Mouse (Mus musculus): Measurements from ENCODE around the gene Zmym6. TPM values are rescaled to one million over a fixed set of nuclear protein-coding genes. Genes with fewer than 3 reads are reported as not detected.

Gene Zmym6
- polyA plus RNA-seq, 1 experiment from 2014 or later: 26.8 TPM

DNA sequence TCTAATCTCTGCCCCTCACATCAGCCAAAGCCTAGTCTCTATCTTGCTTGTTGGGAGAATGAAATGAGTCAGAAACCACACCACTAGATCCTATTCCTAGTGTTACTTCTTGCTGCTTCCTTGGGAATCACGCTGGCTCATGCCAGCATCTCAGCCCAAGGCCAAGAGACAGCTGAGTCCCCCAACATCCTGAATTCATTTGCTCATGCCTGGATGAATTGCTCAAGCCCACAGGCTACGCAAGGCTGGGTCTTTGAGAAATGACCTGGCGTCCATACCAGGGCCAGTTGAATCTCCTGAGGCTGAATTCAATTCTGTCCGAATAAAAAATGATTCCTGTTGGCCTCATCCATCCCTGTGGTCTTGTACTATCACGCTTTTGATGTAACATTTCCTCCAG lies 60.4 kb downstream of the Zmym6 start:
- no peak overlapping the region for H3K9ac ChIP-seq (replicated peaks; ENCODE audit: low read depth, low read length)
- H3K27ac ChIP-seq (ENCODE audit: low read length): no peak overlapping the region
- no peaks in the 10 kb centered on the region for H3K4me1 ChIP-seq (ENCODE audit: control insufficient read depth, insufficient read depth, low read length)
- 82% methylated on average over 5 of the region's 5 CpGs for WGBS
- H3K4me3 ChIP-seq (ENCODE audit: low read depth, low read length): no peak overlapping the region
- no peaks in the 10 kb centered on the region for H3K27me3 ChIP-seq (ENCODE audit: control insufficient read depth, insufficient read depth, low read length)
- H3K4me2 ChIP-seq (replicated peaks; ENCODE audit: low read depth, low read length): no peak overlapping the region
- ATAC-seq (ENCODE audit: insufficient number of reproducible peaks, insufficient read depth, low FRiP score, low read depth): no peak
- no peaks in the 10 kb centered on the region for H3K36me3 ChIP-seq (ENCODE audit: control insufficient read depth, insufficient read depth, low read length)
- no peaks in the 10 kb centered on the region for H3K9me3 ChIP-seq (ENCODE audit: control insufficient read depth, low read depth, low read length)

DNA sequence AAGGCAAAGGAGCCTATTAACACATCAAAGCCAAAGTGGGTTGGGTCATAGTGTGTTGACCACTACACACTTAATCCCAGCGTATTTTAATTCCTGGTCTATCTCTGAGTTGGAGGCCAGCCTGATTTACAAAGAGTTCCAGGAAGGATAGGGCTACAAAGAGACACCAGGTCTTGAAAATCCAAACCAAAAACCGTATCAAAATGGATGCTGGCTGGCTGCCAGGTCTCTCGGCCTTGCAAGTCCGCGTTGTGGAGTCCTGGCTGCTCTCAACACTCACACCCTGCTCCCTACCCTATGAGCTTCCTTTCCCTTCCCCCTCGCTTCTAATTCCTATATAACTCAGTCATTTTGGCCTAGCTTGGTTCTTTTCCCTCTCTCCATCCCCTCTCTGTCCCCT lies 61.3 kb downstream of the Zmym6 start:
- 47% methylated on average over 6 of the region's 6 CpGs for WGBS
- Histone ChIP-seq H3K27ac (ENCODE audit: low read length) (no peak overlapping the region), H3K36me3 (ENCODE audit: control insufficient read depth, insufficient read depth, low read length) (no peaks in the 10 kb centered on the region), H3K9me3 (ENCODE audit: control insufficient read depth, low read depth, low read length) (no peaks in the 10 kb centered on the region), H3K27me3 (ENCODE audit: control insufficient read depth, insufficient read depth, low read length) (no peaks in the 10 kb centered on the region), H3K4me2 (replicated peaks; ENCODE audit: low read depth, low read length) (no peak overlapping the region), H3K9ac (replicated peaks; ENCODE audit: low read depth, low read length) (no peak overlapping the region), H3K4me1 (ENCODE audit: control insufficient read depth, insufficient read depth, low read length) (no peaks in the 10 kb centered on the region), H3K4me3 (ENCODE audit: low read depth, low read length) (no peak overlapping the region)
- no peak for ATAC-seq (ENCODE audit: insufficient number of reproducible peaks, insufficient read depth, low FRiP score, low read depth)

DNA sequence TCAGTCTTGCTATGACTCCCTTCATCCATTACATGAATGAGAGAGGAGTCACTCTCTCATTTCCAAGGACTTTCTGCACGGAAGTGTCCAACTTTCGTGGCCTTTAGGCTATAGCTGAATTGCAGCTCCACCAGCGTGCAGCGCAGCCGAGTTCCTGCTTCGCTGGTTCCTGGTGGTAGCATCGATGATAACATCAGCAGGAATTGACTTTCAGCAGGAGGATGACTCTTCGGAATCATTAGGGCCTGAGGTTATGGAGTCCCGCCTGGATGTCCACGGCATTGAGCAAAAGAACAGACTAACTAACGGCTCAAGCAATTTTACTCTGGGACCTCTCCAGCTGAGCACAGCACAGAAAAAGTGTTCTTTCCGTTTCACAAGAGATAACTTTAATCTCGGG lies 72.8 kb downstream of the Zmym6 start:
- no peaks in the 10 kb centered on the region for H3K4me1 ChIP-seq (ENCODE audit: control insufficient read depth, insufficient read depth, low read length)
- 87% methylated on average over 13 of the region's 13 CpGs for WGBS

DNA sequence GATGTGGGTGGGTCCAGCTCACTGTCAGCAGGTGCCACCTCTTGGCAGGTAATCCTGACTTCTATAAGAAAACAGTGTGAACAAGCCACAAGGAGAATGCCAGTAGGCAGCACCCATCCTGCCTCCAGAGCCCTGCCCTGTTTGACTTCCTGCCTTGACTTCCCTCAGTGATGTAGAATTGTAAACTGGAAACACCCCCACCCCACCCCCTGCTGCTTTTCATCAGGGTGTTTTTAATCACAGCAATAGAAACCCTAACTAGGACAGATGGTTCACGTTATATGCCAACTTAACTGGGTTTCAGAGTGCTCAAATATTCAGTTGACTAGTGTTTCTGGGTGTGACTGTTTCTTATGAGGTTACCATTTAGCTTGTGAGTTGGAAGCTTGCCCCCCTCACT lies 76.2 kb downstream of the Zmym6 start:
- no peak overlapping the region for H3K9ac ChIP-seq (replicated peaks; ENCODE audit: low read depth, low read length)
- H3K9me3 ChIP-seq (ENCODE audit: control insufficient read depth, low read depth, low read length): no peaks in the 10 kb centered on the region
- no peaks in the 10 kb centered on the region for H3K27me3 ChIP-seq (ENCODE audit: control insufficient read depth, insufficient read depth, low read length)
- H3K36me3 ChIP-seq (ENCODE audit: control insufficient read depth, insufficient read depth, low read length): no peaks in the 10 kb centered on the region
- no peak overlapping the region for H3K4me2 ChIP-seq (replicated peaks; ENCODE audit: low read depth, low read length)
- WGBS: 53% methylated on average over 1 of the region's 1 CpGs
- no peak overlapping the region for H3K27ac ChIP-seq (ENCODE audit: low read length)
- H3K4me1 ChIP-seq (ENCODE audit: control insufficient read depth, insufficient read depth, low read length): no peaks in the 10 kb centered on the region
- ATAC-seq (ENCODE audit: insufficient number of reproducible peaks, insufficient read depth, low FRiP score, low read depth): no peak
- H3K4me3 ChIP-seq (ENCODE audit: low read depth, low read length): no peak overlapping the region

More for the DNA sequence above, 72.8 kb downstream of the Zmym6 start:
- H3K27me3 ChIP-seq (ENCODE audit: control insufficient read depth, insufficient read depth, low read length): no peaks in the 10 kb centered on the region
- H3K9ac ChIP-seq (replicated peaks; ENCODE audit: low read depth, low read length): no peak overlapping the region
- H3K4me2 ChIP-seq (replicated peaks; ENCODE audit: low read depth, low read length): no peak overlapping the region
- no peaks in the 10 kb centered on the region for H3K9me3 ChIP-seq (ENCODE audit: control insufficient read depth, low read depth, low read length)
- no peak overlapping the region for H3K4me3 ChIP-seq (ENCODE audit: low read depth, low read length)
- no peak overlapping the region for H3K27ac ChIP-seq (ENCODE audit: low read length)
- no peak for ATAC-seq (ENCODE audit: insufficient number of reproducible peaks, insufficient read depth, low FRiP score, low read depth)
- no peaks in the 10 kb centered on the region for H3K36me3 ChIP-seq (ENCODE audit: control insufficient read depth, insufficient read depth, low read length)

DNA sequence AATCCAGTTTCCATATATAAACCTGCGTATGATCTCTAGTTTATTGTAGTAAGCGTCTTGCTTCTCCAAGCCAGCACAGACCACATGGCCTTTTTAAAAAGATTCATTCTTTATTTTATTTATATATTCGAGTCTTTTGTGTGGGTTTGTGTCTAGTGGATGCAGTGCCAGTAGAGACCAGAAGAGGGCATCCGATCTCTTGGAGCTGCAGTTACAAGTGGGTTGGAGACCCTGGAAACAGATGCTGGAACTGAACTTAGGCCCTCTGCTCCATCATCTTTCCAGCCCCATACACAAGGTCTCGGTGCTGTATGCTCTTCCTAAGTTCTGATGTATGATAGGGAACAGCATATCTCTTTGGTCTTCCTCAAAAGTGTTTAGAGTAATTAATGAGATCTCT lies 78.6 kb downstream of the Zmym6 start:
- 57% methylated on average over 5 of the region's 5 CpGs for WGBS

DNA sequence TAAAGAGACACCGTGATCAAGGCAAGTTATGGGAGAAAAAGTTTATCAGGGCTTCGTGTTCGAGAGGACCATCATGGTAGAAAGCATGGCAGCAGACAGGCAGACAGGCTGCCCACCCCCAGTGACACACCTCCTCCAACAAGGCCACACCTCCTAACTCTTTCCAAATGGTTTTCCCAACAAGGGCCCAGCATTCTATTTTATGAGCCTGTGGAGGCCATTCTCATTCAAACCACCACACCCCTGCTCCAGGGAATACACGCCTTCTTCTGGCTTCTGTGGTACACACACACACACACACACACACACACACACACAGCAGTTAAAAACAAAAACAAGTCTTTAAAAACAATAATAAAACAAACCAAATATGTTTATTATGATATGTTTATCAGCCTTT lies 80.6 kb downstream of the Zmym6 start:
- ATAC-seq (ENCODE audit: insufficient number of reproducible peaks, insufficient read depth, low FRiP score, low read depth): no peak
- no peak overlapping the region for H3K9ac ChIP-seq (replicated peaks; ENCODE audit: low read depth, low read length)

More for the DNA sequence above, 78.6 kb downstream of the Zmym6 start:
- no peak for ATAC-seq (ENCODE audit: insufficient number of reproducible peaks, insufficient read depth, low FRiP score, low read depth)
- Histone ChIP-seq H3K4me2 (replicated peaks; ENCODE audit: low read depth, low read length) (no peak overlapping the region), H3K27ac (ENCODE audit: low read length) (no peak overlapping the region), H3K4me3 (ENCODE audit: low read depth, low read length) (no peak overlapping the region), H3K36me3 (ENCODE audit: control insufficient read depth, insufficient read depth, low read length) (no peaks in the 10 kb centered on the region), H3K9me3 (ENCODE audit: control insufficient read depth, low read depth, low read length) (no peaks in the 10 kb centered on the region), H3K4me1 (ENCODE audit: control insufficient read depth, insufficient read depth, low read length) (no peaks in the 10 kb centered on the region), H3K27me3 (ENCODE audit: control insufficient read depth, insufficient read depth, low read length) (no peaks in the 10 kb centered on the region), H3K9ac (replicated peaks; ENCODE audit: low read depth, low read length) (no peak overlapping the region)

DNA sequence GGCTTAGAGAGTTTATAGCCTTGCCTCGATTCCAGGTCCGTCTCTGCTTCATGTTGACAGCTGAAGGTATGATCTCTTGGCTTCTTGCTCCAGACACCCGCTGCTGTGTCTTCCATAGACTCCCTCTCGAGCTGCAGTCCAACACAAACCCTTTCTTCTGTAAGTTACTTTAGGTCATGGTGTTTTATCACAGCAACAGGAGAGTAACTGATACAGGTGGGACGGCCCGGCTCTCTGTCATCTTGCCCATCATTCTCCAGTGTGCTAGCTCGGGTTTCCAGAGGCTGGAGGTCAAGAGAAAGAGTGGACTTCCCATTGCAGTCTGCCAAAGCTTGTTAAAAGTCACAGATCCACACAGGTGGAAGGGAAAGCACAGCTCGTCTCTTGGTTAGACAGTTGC lies 86.7 kb downstream of the Zmym6 start:
- H3K27me3 ChIP-seq (ENCODE audit: control insufficient read depth, insufficient read depth, low read length): peaks cover 16% of the 10 kb centered on the region
- no peak overlapping the region for H3K27ac ChIP-seq (ENCODE audit: low read length)
- ATAC-seq (ENCODE audit: insufficient number of reproducible peaks, insufficient read depth, low FRiP score, low read depth): no peak
- H3K4me3 ChIP-seq (ENCODE audit: low read depth, low read length): no peak overlapping the region
- H3K4me1 ChIP-seq (ENCODE audit: control insufficient read depth, insufficient read depth, low read length): no peaks in the 10 kb centered on the region
- H3K9ac ChIP-seq (replicated peaks; ENCODE audit: low read depth, low read length): no peak overlapping the region
- H3K36me3 ChIP-seq (ENCODE audit: control insufficient read depth, insufficient read depth, low read length): no peaks in the 10 kb centered on the region
- no peaks in the 10 kb centered on the region for H3K9me3 ChIP-seq (ENCODE audit: control insufficient read depth, low read depth, low read length)
- 68% methylated on average over 8 of the region's 8 CpGs for WGBS
- H3K4me2 ChIP-seq (replicated peaks; ENCODE audit: low read depth, low read length): no peak overlapping the region

More for the DNA sequence above, 80.6 kb downstream of the Zmym6 start:
- Histone ChIP-seq H3K4me2 (replicated peaks; ENCODE audit: low read depth, low read length) (no peak overlapping the region), H3K27ac (ENCODE audit: low read length) (no peak overlapping the region), H3K9me3 (ENCODE audit: control insufficient read depth, low read depth, low read length) (no peaks in the 10 kb centered on the region), H3K36me3 (ENCODE audit: control insufficient read depth, insufficient read depth, low read length) (no peaks in the 10 kb centered on the region), H3K4me3 (ENCODE audit: low read depth, low read length) (no peak overlapping the region), H3K27me3 (ENCODE audit: control insufficient read depth, insufficient read depth, low read length) (no peaks in the 10 kb centered on the region), H3K4me1 (ENCODE audit: control insufficient read depth, insufficient read depth, low read length) (no peaks in the 10 kb centered on the region)
- 80% methylated on average over 4 of the region's 4 CpGs for WGBS

DNA sequence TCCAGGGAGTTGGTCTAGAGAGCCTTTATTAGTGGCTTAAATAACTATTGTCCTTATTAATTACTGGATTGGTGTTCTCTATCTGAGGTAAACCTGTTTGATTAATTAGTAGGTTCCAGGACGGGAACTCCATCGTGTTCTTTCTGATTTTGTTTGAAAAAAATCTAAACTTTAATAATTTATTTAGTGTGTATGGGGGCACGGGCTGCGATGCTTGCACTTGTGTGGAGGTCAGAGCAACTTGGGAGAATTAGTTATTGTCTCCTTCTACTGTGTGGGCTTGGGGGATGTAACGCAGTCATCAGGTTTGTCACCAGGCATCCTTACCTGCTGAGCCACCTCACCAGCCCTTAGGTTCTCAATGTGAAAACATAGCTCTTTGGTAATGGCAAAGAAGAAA lies 89.9 kb downstream of the Zmym6 start:
- Histone ChIP-seq H3K36me3 (ENCODE audit: control insufficient read depth, insufficient read depth, low read length) (no peaks in the 10 kb centered on the region), H3K4me2 (replicated peaks; ENCODE audit: low read depth, low read length) (no peak overlapping the region), H3K4me3 (ENCODE audit: low read depth, low read length) (no peak overlapping the region), H3K27me3 (ENCODE audit: control insufficient read depth, insufficient read depth, low read length) (peaks cover 32% of the 10 kb centered on the region), H3K27ac (ENCODE audit: low read length) (no peak overlapping the region), H3K9ac (replicated peaks; ENCODE audit: low read depth, low read length) (no peak overlapping the region), H3K4me1 (ENCODE audit: control insufficient read depth, insufficient read depth, low read length) (peaks cover 6% of the 10 kb centered on the region; the same call in 1 of the 2 replicates), H3K9me3 (ENCODE audit: control insufficient read depth, low read depth, low read length) (no peaks in the 10 kb centered on the region)
- no peak for ATAC-seq (ENCODE audit: insufficient number of reproducible peaks, insufficient read depth, low FRiP score, low read depth)
- 61% methylated on average over 5 of the region's 5 CpGs for WGBS

DNA sequence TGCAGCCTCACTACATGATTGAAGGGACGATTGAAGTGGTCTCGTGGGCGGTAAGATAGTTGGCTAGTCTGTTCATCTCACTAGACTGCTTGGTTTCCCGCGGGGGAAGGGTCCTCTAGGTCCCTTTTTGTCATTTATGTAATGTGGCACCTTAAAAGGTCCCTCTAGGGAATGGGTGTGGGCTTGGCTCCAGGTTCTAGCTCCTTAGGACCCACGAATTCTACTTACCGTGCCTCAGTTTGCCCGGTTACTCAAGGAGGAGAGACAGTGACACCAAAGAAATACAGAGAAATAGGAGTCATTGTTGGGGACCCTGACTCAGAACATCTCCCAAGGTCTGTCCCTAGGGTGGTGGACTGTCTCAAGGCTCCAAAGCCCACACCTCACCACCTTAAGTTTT lies 90.5 kb downstream of the Zmym6 start:
- peak overlapping the region; percentile 63; the same call in 1 of the 2 replicates for H3K4me3 ChIP-seq (ENCODE audit: low read depth, low read length)

More for the DNA sequence above, 90.5 kb downstream of the Zmym6 start:
- H3K9ac ChIP-seq (replicated peaks; ENCODE audit: low read depth, low read length): no peak overlapping the region
- H3K4me1 ChIP-seq (ENCODE audit: control insufficient read depth, insufficient read depth, low read length): peaks cover 6% of the 10 kb centered on the region; the same call in 1 of the 2 replicates
- no peaks in the 10 kb centered on the region for H3K9me3 ChIP-seq (ENCODE audit: control insufficient read depth, low read depth, low read length)
- H3K4me2 ChIP-seq (replicated peaks; ENCODE audit: low read depth, low read length): peak overlapping the region; percentile 100
- 25% methylated on average over 8 of the region's 8 CpGs for WGBS
- H3K27ac ChIP-seq (ENCODE audit: low read length): no peak overlapping the region
- peaks cover 32% of the 10 kb centered on the region for H3K27me3 ChIP-seq (ENCODE audit: control insufficient read depth, insufficient read depth, low read length)
- ATAC-seq (ENCODE audit: insufficient number of reproducible peaks, insufficient read depth, low FRiP score, low read depth): no peak
- no peaks in the 10 kb centered on the region for H3K36me3 ChIP-seq (ENCODE audit: control insufficient read depth, insufficient read depth, low read length)
